Mouse (Mus musculus) cerebellum, adult 8-10 months (tissue): ENCODE data around the gene Prm2.
"Not testable (repeated sequence)": the region's sequence is repeated elsewhere in the genome, so short reads cannot be mapped to it uniquely, and the experiment has no call there.

Experiments
- DNase-seq: peaks from one replicate; pipeline ENCODE4 v3.0.0; 2022

Prm2 gene

GRCm38 (mm10) chr16:10810376-10810775, 14.4 kb upstream of the Prm2 start:
- DNase-seq, result no peak

GRCm38 (mm10) chr16:10805789-10806527, 10.0 kb upstream of the Prm2 start, which contains the start of gene Prm1:
Gene Prm1 (minus strand): TSS chr16:10805839.
- DNase-seq, result no peak

GRCm38 (mm10) chr16:10802420-10802819, 6.5 kb upstream of the Prm2 start:
- not testable (repeated sequence) for DNase-seq

GRCm38 (mm10) chr16:10790702-10791101, 5.2 kb downstream of the Prm2 start, which contains the start of gene Prm3:
Gene Prm3 (minus strand): TSS chr16:10790914.
- DNase-seq, result no peak

GRCm38 (mm10) chr16:10788866-10789265, 7.1 kb downstream of the Prm2 start:
- no peak for DNase-seq

GRCm38 (mm10) chr16:10788271-10788670, 7.7 kb downstream of the Prm2 start, which contains the start of gene Tnp2:
Gene Tnp2 (minus strand): TSS chr16:10788660.
- no peak for DNase-seq

GRCm38 (mm10) chr16:10787548-10788058, 8.3 kb downstream of the Prm2 start:
- DNase-seq, result no peak

- DNase-seq, result no peak
Measured at GRCm38 (mm10) chr16:10786782-10787547, 9.0 kb downstream of the Prm2 start.

- peak; percentile 83 for DNase-seq
Measured at GRCm38 (mm10) chr16:10786288-10786687, 9.6 kb downstream of the Prm2 start.

GRCm38 (mm10) chr16:10785371-10786231, 10.3 kb downstream of the Prm2 start, which contains the start of gene Socs1:
Gene Socs1 (minus strand): TSS chr16:10785536.
- DNase-seq, result peak; percentile 71

GRCm38 (mm10) chr16:10784793-10785370, 11.1 kb downstream of the Prm2 start:
- DNase-seq, result peak; percentile 86

- peak; percentile 35 for DNase-seq
Measured at GRCm38 (mm10) chr16:10783883-10784792, 11.8 kb downstream of the Prm2 start.

GRCm38 (mm10) chr16:10783451-10783850, 12.5 kb downstream of the Prm2 start:
- no peak for DNase-seq

GRCm38 (mm10) chr16:10783152-10783434, 12.8 kb downstream of the Prm2 start:
- no peak for DNase-seq

- no peak for DNase-seq
Measured at GRCm38 (mm10) chr16:10782377-10783151, 13.4 kb downstream of the Prm2 start.

GRCm38 (mm10) chr16:10781862-10782371, 14.0 kb downstream of the Prm2 start:
- DNase-seq, result no peak

- no peak for DNase-seq
Measured at GRCm38 (mm10) chr16:10780631-10781120, 15.3 kb downstream of the Prm2 start.

- no peak for DNase-seq
Measured at GRCm38 (mm10) chr16:10777579-10778160, 18.3 kb downstream of the Prm2 start.

GRCm38 (mm10) chr16:10776322-10776721, 19.6 kb downstream of the Prm2 start:
- DNase-seq, result no peak

- DNase-seq, result no peak
Measured at GRCm38 (mm10) chr16:10774726-10775125, 21.2 kb downstream of the Prm2 start.
